Mouse (Mus musculus) liver, embryonic 14.5 days (tissue): ENCODE measurements around the gene Zfp511.

Experiments used
- CTCF ChIP-seq: IDR thresholded peaks from 2 replicates; pipeline ENCODE4 v1.5.1; 2016; ENCODE audit warnings: antibody characterized with exemption, low read depth, control low read depth
- EP300 ChIP-seq: IDR thresholded peaks from 2 replicates; pipeline ENCODE4 v1.6.1; 2016; ENCODE audit warnings: antibody characterized with exemption, low read depth

DNA sequence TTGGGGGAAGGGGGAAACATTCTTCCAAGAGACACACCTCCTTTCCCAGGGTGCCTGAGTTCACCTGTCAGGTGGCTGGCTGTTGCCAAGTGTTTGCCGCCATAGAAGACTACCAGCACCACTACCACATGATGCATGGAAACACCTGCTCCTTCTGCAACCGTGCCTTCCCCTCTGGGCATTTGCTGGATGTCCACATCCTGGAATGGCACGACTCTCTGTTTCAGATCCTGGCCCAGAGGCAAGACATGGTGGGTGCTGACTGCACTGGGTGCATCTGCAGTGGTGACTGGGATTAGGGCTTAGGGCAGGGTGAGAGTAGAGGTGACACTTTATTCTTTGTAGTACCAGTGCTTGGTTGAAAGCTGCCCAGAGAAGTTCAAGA lies 972 bp downstream of the Zfp511 start:
- TF ChIP-seq CTCF (no peak), EP300 (no peak)
